Mouse (Mus musculus): ENCODE measurements at regions not wholly inside any gene's neighbourhood (a gene's known extent, or its start where the extent isn't known, plus 50 kb on each side); places are given as distances from the start of the nearest gene placed in this dataset.

- H3K27ac ChIP-seq, result no peak overlapping the region
- no peaks in the 10 kb centered on the region for H3K36me3 ChIP-seq
- H3K4me1 ChIP-seq (replicated peaks), result no peaks in the 10 kb centered on the region
- no peak overlapping the region for H3K9ac ChIP-seq
- H3K27me3 ChIP-seq, result no peaks in the 10 kb centered on the region
- H3K4me2 ChIP-seq, result no peak overlapping the region
- no peaks in the 10 kb centered on the region for H3K9me3 ChIP-seq
- no peak for ATAC-seq (ENCODE audit: low FRiP score)
- WGBS, result 78% methylated on average over 2 of the region's 2 CpGs
- H3K4me3 ChIP-seq, result no peak overlapping the region
Measured at GRCm38 (mm10) chr6:27029008-27029407, 1106.0 kb downstream of the Grm8 start.

GRCm38 (mm10) chr6:27028377-27028776 lies 1106.6 kb downstream of the Grm8 start:
- 30% methylated on average over 2 of the region's 2 CpGs for WGBS
- H3K4me1 ChIP-seq (replicated peaks), result no peaks in the 10 kb centered on the region
- no peak overlapping the region for H3K4me2 ChIP-seq
- H3K27ac ChIP-seq, result no peak overlapping the region
- H3K36me3 ChIP-seq, result no peaks in the 10 kb centered on the region
- H3K9me3 ChIP-seq, result no peaks in the 10 kb centered on the region
- no peak overlapping the region for H3K4me3 ChIP-seq
- no peak overlapping the region for H3K9ac ChIP-seq
- 0 out of 2 replicates have a peak, but pooled peaks have one; percentile 28 for ATAC-seq (ENCODE audit: low FRiP score)
- H3K27me3 ChIP-seq, result no peaks in the 10 kb centered on the region

- H3K27me3 ChIP-seq, result no peaks in the 10 kb centered on the region
- H3K36me3 ChIP-seq, result no peaks in the 10 kb centered on the region
- no peaks in the 10 kb centered on the region for H3K9me3 ChIP-seq
- ATAC-seq (ENCODE audit: low FRiP score), result no peak
- 83% methylated on average over 2 of the region's 2 CpGs for WGBS
- H3K9ac ChIP-seq, result no peak overlapping the region
- H3K4me1 ChIP-seq (replicated peaks), result no peaks in the 10 kb centered on the region
- no peak overlapping the region for H3K27ac ChIP-seq
- H3K4me3 ChIP-seq, result no peak overlapping the region
- H3K4me2 ChIP-seq, result no peak overlapping the region
Measured at GRCm38 (mm10) chr6:27021697-27022096, 1113.3 kb downstream of the Grm8 start.

- Histone ChIP-seq H3K4me1 (replicated peaks) (no peaks in the 10 kb centered on the region), H3K4me2 (no peak overlapping the region), H3K36me3 (no peaks in the 10 kb centered on the region), H3K27ac (no peak overlapping the region), H3K27me3 (no peaks in the 10 kb centered on the region), H3K9me3 (no peaks in the 10 kb centered on the region), H3K4me3 (no peak overlapping the region), H3K9ac (no peak overlapping the region)
- ATAC-seq (ENCODE audit: low FRiP score), result no peak
Measured at GRCm38 (mm10) chr6:27014475-27014874, 1120.5 kb downstream of the Grm8 start.

GRCm38 (mm10) chr6:26976613-26977012 lies 1158.4 kb downstream of the Grm8 start:
- H3K4me3 ChIP-seq, result no peak overlapping the region
- H3K27me3 ChIP-seq, result no peaks in the 10 kb centered on the region
- H3K4me2 ChIP-seq, result no peak overlapping the region
- H3K27ac ChIP-seq, result no peak overlapping the region
- no peak for ATAC-seq (ENCODE audit: low FRiP score)
- 60% methylated on average over 3 of the region's 3 CpGs for WGBS
- no peaks in the 10 kb centered on the region for H3K36me3 ChIP-seq
- H3K9me3 ChIP-seq, result no peaks in the 10 kb centered on the region
- H3K4me1 ChIP-seq (replicated peaks), result no peaks in the 10 kb centered on the region
- H3K9ac ChIP-seq, result no peak overlapping the region

GRCm38 (mm10) chr6:26949166-26949565 lies 1140.1 kb upstream of the Pot1a start:
- H3K9ac ChIP-seq, result no peak overlapping the region
- no peaks in the 10 kb centered on the region for H3K9me3 ChIP-seq
- H3K4me3 ChIP-seq, result no peak overlapping the region
- H3K27ac ChIP-seq, result no peak overlapping the region
- H3K4me2 ChIP-seq, result no peak overlapping the region
- H3K36me3 ChIP-seq, result no peaks in the 10 kb centered on the region
- WGBS, result 9% methylated on average over 1 of the region's 1 CpGs
- H3K4me1 ChIP-seq (replicated peaks), result no peaks in the 10 kb centered on the region; the same call in 1 of the 2 replicates
- no peaks in the 10 kb centered on the region for H3K27me3 ChIP-seq
- ATAC-seq (ENCODE audit: low FRiP score), result no peak
